Mouse (Mus musculus): Measurements from ENCODE around the gene Gtf2e1. TPM values are rescaled to one million over a fixed set of nuclear protein-coding genes. Genes with fewer than 3 reads are reported as not detected.

The Gtf2e1 gene
- total and polyA plus RNA-seq, 2 experiments from 2014 or later = 8.5 to 12.1 TPM

GRCm38 (mm10) chr16:37504517-37504916 is 35.1 kb downstream of the Gtf2e1 start:
- no peak overlapping the region for H3K9ac ChIP-seq (replicated peaks; ENCODE audit: low read depth, low read length)
- H3K4me1 ChIP-seq (ENCODE audit: control insufficient read depth, insufficient read depth) = no peaks in the 10 kb centered on the region
- H3K9me3 ChIP-seq (replicated peaks; ENCODE audit: control insufficient read depth, low read length) = no peaks in the 10 kb centered on the region
- no peak for DNase-seq (ENCODE audit: low spot score)
- H3K4me2 ChIP-seq (ENCODE audit: low read depth, low read length) = no peak overlapping the region
- H3K4me3 ChIP-seq (ENCODE audit: low read depth, low read length) = no peak overlapping the region
- no peak for TF ChIP-seq EP300 (IDR thresholded peaks at IDR 0.05; ENCODE audit: low read depth)
- no peak for TF ChIP-seq CTCF (IDR thresholded peaks at IDR 0.05; ENCODE audit: low read depth)
- WGBS = 64% methylated on average over 1 of the region's 1 CpGs
- H3K27me3 ChIP-seq (ENCODE audit: control insufficient read depth, insufficient read depth, low read length) = no peaks in the 10 kb centered on the region
- H3K36me3 ChIP-seq (replicated peaks; ENCODE audit: control insufficient read depth, insufficient read depth, low read length) = no peaks in the 10 kb centered on the region
- ATAC-seq (ENCODE audit: insufficient read depth, low read depth) = no peak
- H3K27ac ChIP-seq (ENCODE audit: low read depth) = no peak overlapping the region

GRCm38 (mm10) chr16:37498581-37498980 is 41.0 kb downstream of the Gtf2e1 start:
- no peak overlapping the region for H3K4me2 ChIP-seq (ENCODE audit: low read depth, low read length)
- no peaks in the 10 kb centered on the region for H3K27me3 ChIP-seq (ENCODE audit: control insufficient read depth, insufficient read depth, low read length)
- WGBS = 63% methylated on average over 9 of the region's 9 CpGs
- no peak overlapping the region for H3K4me3 ChIP-seq (ENCODE audit: low read depth, low read length)
- TF ChIP-seq CTCF (IDR thresholded peaks at IDR 0.05; ENCODE audit: low read depth) (no peak), EP300 (IDR thresholded peaks at IDR 0.05; ENCODE audit: low read depth) (no peak)
- H3K9me3 ChIP-seq (replicated peaks; ENCODE audit: control insufficient read depth, low read length) = no peaks in the 10 kb centered on the region
- H3K4me1 ChIP-seq (ENCODE audit: control insufficient read depth, insufficient read depth) = no peaks in the 10 kb centered on the region
- H3K27ac ChIP-seq (ENCODE audit: low read depth) = no peak overlapping the region
- DNase-seq (ENCODE audit: low spot score) (no peak), ATAC-seq (ENCODE audit: insufficient read depth, low read depth) (no peak)
- no peak overlapping the region for H3K9ac ChIP-seq (replicated peaks; ENCODE audit: low read depth, low read length)
- H3K36me3 ChIP-seq (replicated peaks; ENCODE audit: control insufficient read depth, insufficient read depth, low read length) = no peaks in the 10 kb centered on the region

- Histone ChIP-seq H3K9ac (replicated peaks; ENCODE audit: low read depth, low read length) (no peak overlapping the region), H3K27ac (ENCODE audit: low read depth) (no peak overlapping the region), H3K4me3 (ENCODE audit: low read depth, low read length) (no peak overlapping the region), H3K9me3 (replicated peaks; ENCODE audit: control insufficient read depth, low read length) (no peaks in the 10 kb centered on the region), H3K36me3 (replicated peaks; ENCODE audit: control insufficient read depth, insufficient read depth, low read length) (no peaks in the 10 kb centered on the region), H3K4me2 (ENCODE audit: low read depth, low read length) (no peak overlapping the region), H3K4me1 (ENCODE audit: control insufficient read depth, insufficient read depth) (no peaks in the 10 kb centered on the region), H3K27me3 (ENCODE audit: control insufficient read depth, insufficient read depth, low read length) (no peaks in the 10 kb centered on the region)
- TF ChIP-seq EP300 (IDR thresholded peaks at IDR 0.05; ENCODE audit: low read depth) = no peak
- TF ChIP-seq CTCF (IDR thresholded peaks at IDR 0.05; ENCODE audit: low read depth) = no peak
- 83% methylated on average over 6 of the region's 6 CpGs for WGBS
- ATAC-seq (ENCODE audit: insufficient read depth, low read depth) = no peak
- no peak for DNase-seq (ENCODE audit: low spot score)
Observed at GRCm38 (mm10) chr16:37495017-37495416, 44.6 kb downstream of the Gtf2e1 start.

- 91% methylated on average over 3 of the region's 3 CpGs for WGBS
- Histone ChIP-seq H3K36me3 (replicated peaks; ENCODE audit: control insufficient read depth, insufficient read depth, low read length) (no peaks in the 10 kb centered on the region), H3K4me1 (ENCODE audit: control insufficient read depth, insufficient read depth) (no peaks in the 10 kb centered on the region), H3K27me3 (ENCODE audit: control insufficient read depth, insufficient read depth, low read length) (no peaks in the 10 kb centered on the region), H3K27ac (ENCODE audit: low read depth) (no peak overlapping the region), H3K4me3 (ENCODE audit: low read depth, low read length) (no peak overlapping the region), H3K4me2 (ENCODE audit: low read depth, low read length) (no peak overlapping the region), H3K9me3 (replicated peaks; ENCODE audit: control insufficient read depth, low read length) (no peaks in the 10 kb centered on the region), H3K9ac (replicated peaks; ENCODE audit: low read depth, low read length) (no peak overlapping the region)
- DNase-seq (ENCODE audit: low spot score) (no peak), ATAC-seq (ENCODE audit: insufficient read depth, low read depth) (no peak)
- no peak for TF ChIP-seq CTCF (IDR thresholded peaks at IDR 0.05; ENCODE audit: low read depth)
- TF ChIP-seq EP300 (IDR thresholded peaks at IDR 0.05; ENCODE audit: low read depth) = no peak
Observed at GRCm38 (mm10) chr16:37486826-37487612, 52.6 kb downstream of the Gtf2e1 start.

DNA sequence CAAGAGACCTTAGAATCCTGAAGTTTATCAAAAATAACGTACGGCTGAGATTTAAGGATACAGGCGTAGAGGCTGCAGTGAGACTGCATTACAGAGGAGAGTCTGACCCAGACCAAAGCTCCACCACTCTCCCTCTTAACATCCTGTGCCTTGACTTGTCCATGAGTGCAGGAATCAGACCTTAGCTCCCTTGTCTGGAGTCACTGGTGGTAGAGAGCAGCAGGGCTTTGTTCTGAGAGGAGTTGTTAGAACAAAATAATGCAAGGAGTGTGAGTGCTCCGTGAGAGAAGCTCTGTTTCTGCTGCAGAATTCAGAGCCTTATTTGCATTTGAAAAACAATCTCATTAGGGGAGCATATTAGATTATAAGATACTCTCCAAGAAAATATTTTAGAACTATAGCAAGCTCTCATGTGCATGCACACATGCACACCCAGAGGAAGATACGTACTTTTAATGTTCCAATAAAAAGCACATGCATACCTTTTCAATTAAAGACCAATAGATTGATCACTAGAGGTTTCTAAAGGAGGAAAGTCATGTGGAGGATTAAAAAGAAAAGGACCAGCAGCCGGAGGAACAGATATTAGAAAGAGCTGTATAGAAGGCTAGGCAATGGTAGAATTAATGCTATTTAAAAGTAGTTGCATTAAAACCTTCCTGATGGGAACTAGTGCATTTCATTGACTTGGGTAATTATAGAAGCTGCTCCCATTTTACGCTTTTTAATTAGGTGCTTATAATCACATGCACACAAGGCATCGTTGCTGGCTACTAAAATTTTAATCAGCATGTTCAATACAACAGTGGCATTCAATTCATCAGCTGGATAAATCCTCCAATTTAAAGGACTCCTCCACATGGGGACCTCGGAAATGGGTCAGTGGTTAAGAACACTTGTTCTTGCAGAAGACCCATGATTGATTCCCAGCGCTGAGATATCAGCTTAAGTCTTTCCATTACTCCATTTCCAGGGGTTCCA is 61.0 kb downstream of the Gtf2e1 start:
- no peak overlapping the region for H3K9ac ChIP-seq (replicated peaks; ENCODE audit: low read depth, low read length)
- TF ChIP-seq CTCF (IDR thresholded peaks at IDR 0.05; ENCODE audit: low read depth) (no peak), EP300 (IDR thresholded peaks at IDR 0.05; ENCODE audit: low read depth) (no peak)
- ATAC-seq (ENCODE audit: insufficient read depth, low read depth) = no peak
- H3K27me3 ChIP-seq (ENCODE audit: control insufficient read depth, insufficient read depth, low read length) = no peaks in the 10 kb centered on the region
- no peak overlapping the region for H3K4me3 ChIP-seq (ENCODE audit: low read depth, low read length)
- DNase-seq (ENCODE audit: low spot score) = no peak
- H3K9me3 ChIP-seq (replicated peaks; ENCODE audit: control insufficient read depth, low read length) = no peaks in the 10 kb centered on the region
- H3K36me3 ChIP-seq (replicated peaks; ENCODE audit: control insufficient read depth, insufficient read depth, low read length) = no peaks in the 10 kb centered on the region
- 81% methylated on average over 10 of the region's 10 CpGs for WGBS
- H3K4me2 ChIP-seq (ENCODE audit: low read depth, low read length) = no peak overlapping the region
- no peak overlapping the region for H3K27ac ChIP-seq (ENCODE audit: low read depth)
- no peaks in the 10 kb centered on the region for H3K4me1 ChIP-seq (ENCODE audit: control insufficient read depth, insufficient read depth)
